Mouse (Mus musculus) fibroblast of lung, adult 2 months (primary cell): ENCODE measurements at regions not wholly inside any gene's neighbourhood (a gene's known extent, or its start where the extent isn't known, plus 50 kb on each side); places are given as distances from the start of the nearest gene placed in this dataset.

Experiments
- DNase-seq: peaks from one replicate; pipeline ENCODE4 v3.0.0-alpha.2; 2011; ENCODE audit warnings: low read depth

- no peak for DNase-seq
These were observed 198.1 kb upstream of the Sulf2 start for GRCm38 (mm10) chr2:166353447-166354111.

GRCm38 (mm10) chr2:166351984-166352383, 196.5 kb upstream of the Sulf2 start:
- no peak for DNase-seq

- no peak for DNase-seq
These were observed 196.1 kb upstream of the Sulf2 start for GRCm38 (mm10) chr2:166351581-166351980.

- DNase-seq = no peak
These were observed 193.2 kb upstream of the Sulf2 start for GRCm38 (mm10) chr2:166348654-166349053.

- no peak for DNase-seq
These were observed 191.1 kb upstream of the Sulf2 start for GRCm38 (mm10) chr2:166346421-166347182.

- DNase-seq = no peak
These were observed 188.3 kb upstream of the Sulf2 start for GRCm38 (mm10) chr2:166343551-166344340.

- peak; percentile 74 for DNase-seq
These were observed 186.9 kb upstream of the Sulf2 start for GRCm38 (mm10) chr2:166342407-166342806.

GRCm38 (mm10) chr2:166340196-166340595, 184.7 kb upstream of the Sulf2 start:
- DNase-seq = no peak

GRCm38 (mm10) chr2:166339427-166339826, 184.0 kb upstream of the Sulf2 start:
- no peak for DNase-seq

- DNase-seq = no peak
These were observed 183.1 kb upstream of the Sulf2 start for GRCm38 (mm10) chr2:166338396-166339085.

- DNase-seq = no peak
These were observed 182.2 kb upstream of the Sulf2 start for GRCm38 (mm10) chr2:166337666-166338065.

- peak; percentile 22 for DNase-seq
These were observed 180.2 kb upstream of the Sulf2 start for GRCm38 (mm10) chr2:166335702-166336101.

GRCm38 (mm10) chr2:166334559-166334958, 179.1 kb upstream of the Sulf2 start:
- DNase-seq = no peak

- no peak for DNase-seq
These were observed 178.4 kb upstream of the Sulf2 start for GRCm38 (mm10) chr2:166333818-166334217.

GRCm38 (mm10) chr2:166332748-166333417, 177.4 kb upstream of the Sulf2 start:
- DNase-seq = no peak

- no peak for DNase-seq
These were observed 175.7 kb upstream of the Sulf2 start for GRCm38 (mm10) chr2:166331192-166331591.

- no peak for DNase-seq
These were observed 174.9 kb upstream of the Sulf2 start for GRCm38 (mm10) chr2:166330364-166330763.

GRCm38 (mm10) chr2:166329556-166330340, 174.3 kb upstream of the Sulf2 start:
- no peak for DNase-seq

GRCm38 (mm10) chr2:166326932-166327331, 171.5 kb upstream of the Sulf2 start:
- DNase-seq = no peak

GRCm38 (mm10) chr2:166324954-166325353, 169.5 kb upstream of the Sulf2 start:
- DNase-seq = no peak

- DNase-seq = no peak
These were observed 169.0 kb upstream of the Sulf2 start for GRCm38 (mm10) chr2:166324439-166324838.
